Mouse (Mus musculus) erythroblast, embryonic 14.5 days (primary cell): ENCODE results near the gene Fam111a. TPM values are rescaled to one million over a fixed set of nuclear protein-coding genes. Genes with fewer than 3 reads are reported as not detected.

Experiments used
- H3K27me3 ChIP-seq: 2 replicates; pipeline ENCODE4 v1.6.1; 2012; ENCODE audit warnings: inconsistent platforms; ENCODE audit not compliant: control insufficient read depth
- H3K36me3 ChIP-seq: 2 replicates; pipeline ENCODE4 v1.6.1; 2012; ENCODE audit warnings: mild to moderate bottlenecking, inconsistent platforms; ENCODE audit not compliant: control insufficient read depth
- H3K4me1 ChIP-seq: 2 replicates; pipeline ENCODE4 v1.6.1; 2012; ENCODE audit warnings: inconsistent platforms; ENCODE audit not compliant: control insufficient read depth
- H3K4me3 ChIP-seq: replicated peaks from 2 replicates; pipeline ENCODE3; 2012; ENCODE audit warnings: moderate library complexity, mild to moderate bottlenecking, inconsistent platforms
- H3K9me3 ChIP-seq: 2 replicates; pipeline ENCODE4 v1.6.1; 2012; ENCODE audit warnings: low read length, inconsistent platforms, mixed read lengths; ENCODE audit not compliant: control insufficient read depth
- GATA1 ChIP-seq: IDR thresholded peaks from 2 replicates; pipeline ENCODE4 v1.6.1; 2012; ENCODE audit warnings: low read length, inconsistent platforms, mixed read lengths
- TAL1 ChIP-seq: IDR thresholded peaks from 3 replicates; pipeline ENCODE4 v1.6.1; 2012; ENCODE audit warnings: low read length, inconsistent platforms, mixed read lengths
- polyA plus RNA-seq: library from polyadenylated mRNA; stranded (reverse); fragments of >175 nt; gene quantifications from 2 replicates; pipeline ENCODE4 v1.2.3, GENCODE M21; 2012

Fam111a gene
- polyA plus RNA-seq, 1 experiment: 0.64 TPM

DNA sequence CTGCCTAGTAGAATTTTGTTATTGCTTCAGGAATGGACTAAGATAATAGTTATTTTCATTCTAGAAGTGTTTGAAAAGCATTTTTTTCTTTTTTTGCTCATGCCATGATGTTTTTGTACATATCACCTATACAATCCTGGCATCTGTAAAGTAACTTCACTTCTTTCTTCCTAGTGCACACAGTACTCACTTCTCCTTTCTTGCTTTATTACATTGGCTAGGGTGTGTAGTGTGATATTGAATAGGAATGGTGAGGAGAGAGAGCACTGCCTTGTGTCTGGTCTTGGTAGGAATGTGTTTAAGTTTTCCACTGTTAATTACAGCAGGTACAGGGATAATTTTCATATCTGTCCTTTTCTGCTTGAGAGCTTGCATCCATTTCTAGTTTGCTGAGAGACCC lies 30.9 kb upstream of the Fam111a start:
- Histone ChIP-seq H3K27me3 (0 out of 2 replicates have a peak, but pooled peaks cover 2% of the 10 kb centered on the region), H3K4me3 (no peak overlapping the region), H3K36me3 (no peaks in the 10 kb centered on the region), H3K9me3 (no peaks in the 10 kb centered on the region), H3K4me1 (peaks cover 2% of the 10 kb centered on the region; the same call in 1 of the 2 replicates)
- TF ChIP-seq GATA1 (no peak), TAL1 (no peak)

DNA sequence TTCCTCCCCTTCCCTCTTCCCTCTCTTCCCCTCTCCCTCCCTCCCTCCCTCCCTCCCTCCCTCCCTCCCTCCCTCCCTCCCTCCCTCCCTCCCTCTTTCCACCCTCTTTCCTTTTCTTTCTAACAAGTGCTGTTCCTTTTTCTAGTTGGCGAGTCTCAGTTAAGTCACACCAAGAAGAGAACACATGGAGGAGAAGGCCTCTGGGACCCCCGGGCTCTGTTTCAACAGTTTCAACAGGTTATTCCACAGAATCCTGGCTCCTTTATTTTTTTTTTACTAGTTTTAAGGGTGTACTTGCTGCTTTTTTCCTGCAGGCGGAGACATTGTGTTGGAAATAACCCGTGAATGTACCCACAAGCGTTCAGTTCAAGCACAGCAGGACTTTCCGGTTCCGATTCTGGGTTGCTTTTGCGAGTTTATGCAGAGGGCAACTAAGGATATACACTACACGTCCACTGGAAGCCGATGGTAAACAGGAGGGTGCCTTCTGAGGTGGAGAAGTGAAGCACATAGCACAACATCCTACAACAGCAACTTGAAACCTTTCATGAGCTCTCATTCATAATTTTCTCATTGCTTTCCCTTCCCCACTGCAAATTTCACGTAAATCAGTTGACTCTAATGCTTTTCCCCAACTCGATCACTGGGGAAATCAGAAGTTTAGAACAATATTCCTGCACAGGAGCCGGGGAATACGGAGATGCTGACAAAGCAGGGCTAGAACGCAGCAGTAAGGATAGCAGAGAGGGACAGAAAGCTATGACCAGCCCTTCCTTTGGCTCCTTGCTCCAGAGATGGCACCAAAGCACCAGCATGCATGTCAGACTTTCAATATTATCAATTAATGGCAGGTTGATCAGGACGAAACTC lies 27.6 kb upstream of the Fam111a start:
- 0 out of 2 replicates have a peak, but pooled peaks cover under 1% of the 10 kb centered on the region for H3K27me3 ChIP-seq
- H3K4me1 ChIP-seq: peaks cover 2% of the 10 kb centered on the region; the same call in 1 of the 2 replicates
- no peaks in the 10 kb centered on the region for H3K36me3 ChIP-seq
- peak overlapping the region; percentile 15 for H3K4me3 ChIP-seq
- no peaks in the 10 kb centered on the region for H3K9me3 ChIP-seq
- TF ChIP-seq TAL1 (no peak), GATA1 (no peak)

DNA sequence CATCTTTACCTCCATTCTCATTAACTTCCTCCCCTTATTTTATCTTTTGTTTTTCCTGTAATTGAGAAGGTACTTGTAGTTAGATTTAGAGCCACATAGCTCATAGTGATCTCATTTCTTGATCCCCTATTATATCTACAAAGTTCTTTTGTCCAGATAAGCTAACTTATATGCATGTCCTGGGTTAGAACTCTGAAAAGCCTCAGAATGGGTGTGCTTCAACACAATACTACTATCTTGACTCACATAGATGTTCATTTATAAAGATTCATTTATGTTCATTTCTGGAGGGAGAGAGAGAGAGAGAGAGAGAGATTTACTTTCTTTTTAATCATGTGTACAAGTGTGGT lies 27.0 kb upstream of the Fam111a start:
- Histone ChIP-seq H3K9me3 (no peaks in the 10 kb centered on the region), H3K4me1 (peaks cover 2% of the 10 kb centered on the region; the same call in 1 of the 2 replicates), H3K27me3 (no peaks in the 10 kb centered on the region), H3K4me3 (no peak overlapping the region), H3K36me3 (no peaks in the 10 kb centered on the region)
- TF ChIP-seq GATA1 (no peak), TAL1 (no peak)

DNA sequence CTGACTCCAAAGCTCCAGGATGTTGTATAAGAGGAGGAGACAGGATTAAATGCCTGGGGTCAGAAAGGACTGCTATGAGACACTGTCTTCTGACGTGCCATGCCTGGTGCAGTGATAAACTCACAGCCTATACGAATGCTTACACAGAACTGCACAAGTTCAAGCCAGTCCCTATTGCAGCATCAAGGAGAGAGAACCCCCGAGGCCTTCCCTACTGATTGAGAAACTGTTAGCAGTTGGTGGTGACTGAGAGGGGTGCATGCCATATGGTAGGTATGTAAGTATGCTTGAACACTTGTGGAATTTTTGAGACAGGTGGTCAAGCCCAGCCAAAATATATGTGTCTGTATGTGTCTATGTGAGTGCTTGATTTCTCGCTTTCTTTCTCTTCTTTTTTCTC lies 22.2 kb upstream of the Fam111a start:
- Histone ChIP-seq H3K27me3 (no peaks in the 10 kb centered on the region), H3K4me3 (no peak overlapping the region), H3K9me3 (no peaks in the 10 kb centered on the region), H3K36me3 (no peaks in the 10 kb centered on the region), H3K4me1 (no peaks in the 10 kb centered on the region)
- no peak for TF ChIP-seq TAL1
- TF ChIP-seq GATA1: no peak

DNA sequence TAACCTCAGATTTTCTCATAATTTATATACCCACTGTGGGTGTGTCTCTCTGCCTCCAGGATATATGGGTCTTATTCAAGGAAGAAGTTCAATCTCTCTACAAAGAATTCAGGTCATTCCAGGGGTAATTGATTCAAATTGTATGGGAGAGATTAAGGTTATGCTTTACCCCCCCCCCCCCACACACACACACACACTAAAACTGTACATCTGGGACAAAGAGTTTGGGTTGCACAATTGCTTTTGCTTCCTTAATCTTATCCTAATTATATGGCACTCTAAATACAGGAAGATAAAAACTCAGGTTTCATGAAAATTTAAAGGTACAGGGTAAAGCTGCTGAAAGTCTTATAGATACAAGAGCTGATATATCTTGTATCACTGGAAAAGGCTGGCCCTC lies 8.4 kb upstream of the Fam111a start:
- Histone ChIP-seq H3K9me3 (no peaks in the 10 kb centered on the region), H3K4me3 (no peak overlapping the region), H3K27me3 (no peaks in the 10 kb centered on the region), H3K4me1 (no peaks in the 10 kb centered on the region), H3K36me3 (no peaks in the 10 kb centered on the region)
- TF ChIP-seq GATA1 (no peak), TAL1 (no peak)

DNA sequence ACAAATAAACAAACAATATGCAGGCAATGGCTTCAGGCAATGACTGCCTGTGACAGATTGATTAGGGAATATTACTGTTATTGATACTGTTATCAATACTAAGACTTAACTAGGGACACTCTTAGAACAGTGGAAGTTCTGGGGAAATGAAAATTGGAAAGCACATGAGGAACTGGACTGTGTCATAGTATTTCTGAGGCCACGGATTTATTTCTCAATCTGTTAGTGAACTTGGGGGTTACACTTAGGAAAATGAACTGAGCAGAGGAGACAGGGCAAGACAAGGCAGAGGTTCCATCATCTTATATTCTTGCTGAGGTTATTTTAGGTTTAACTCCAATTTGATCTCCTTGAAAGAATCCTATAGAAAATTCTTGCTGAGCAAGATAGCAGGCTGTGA lies 5.6 kb upstream of the Fam111a start:
- H3K27me3 ChIP-seq: no peaks in the 10 kb centered on the region
- H3K4me3 ChIP-seq: no peak overlapping the region
- H3K4me1 ChIP-seq: no peaks in the 10 kb centered on the region
- TF ChIP-seq GATA1 (no peak), TAL1 (no peak)
- 0 out of 2 replicates have a peak, but pooled peaks cover 3% of the 10 kb centered on the region for H3K9me3 ChIP-seq
- no peaks in the 10 kb centered on the region for H3K36me3 ChIP-seq

DNA sequence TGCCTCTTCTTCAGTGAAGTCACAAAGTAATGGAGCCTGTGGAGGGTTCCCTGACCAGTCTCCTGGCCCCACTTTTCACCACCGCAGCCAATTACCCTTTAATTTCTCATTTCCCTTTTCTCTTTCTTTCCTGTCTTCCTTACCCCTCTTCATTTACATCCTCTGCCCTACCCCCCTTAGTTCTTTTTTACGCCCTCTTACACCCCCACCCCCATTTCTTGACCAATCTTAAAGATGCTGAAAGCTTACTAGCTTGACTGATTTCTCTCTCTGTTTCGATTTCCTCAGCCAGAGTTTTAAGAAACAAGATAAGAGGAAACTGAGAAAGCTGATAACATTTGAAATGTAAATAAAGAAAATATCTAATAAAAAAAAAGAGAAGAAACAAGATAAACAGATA lies 4.8 kb upstream of the Fam111a start:
- 0 out of 2 replicates have a peak, but pooled peaks cover 3% of the 10 kb centered on the region for H3K9me3 ChIP-seq

DNA sequence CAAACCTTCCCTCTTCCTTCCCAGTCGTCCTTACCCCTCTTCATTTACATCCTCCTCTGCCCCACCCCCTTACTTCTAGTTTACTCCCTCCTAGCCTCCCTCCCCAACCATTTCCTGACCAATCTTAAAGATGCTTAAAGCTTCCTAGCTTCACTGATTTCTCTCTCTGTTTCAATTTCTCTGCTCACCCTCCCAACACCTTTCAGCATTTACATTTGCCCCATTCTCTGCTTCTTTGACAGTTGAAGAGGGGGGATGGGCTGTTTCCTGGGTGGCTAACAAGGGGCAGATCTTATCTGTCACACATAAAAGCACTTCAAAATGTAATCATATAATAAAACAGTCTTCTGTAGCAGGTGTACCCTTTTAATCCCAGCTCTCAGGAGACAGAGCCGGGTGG lies 3.9 kb upstream of the Fam111a start:
- 0 out of 2 replicates have a peak, but pooled peaks cover 3% of the 10 kb centered on the region for H3K9me3 ChIP-seq
- H3K27me3 ChIP-seq: no peaks in the 10 kb centered on the region
- no peaks in the 10 kb centered on the region for H3K36me3 ChIP-seq
- no peak for TF ChIP-seq TAL1
- no peak for TF ChIP-seq GATA1
- H3K4me3 ChIP-seq: no peak overlapping the region
- no peaks in the 10 kb centered on the region for H3K4me1 ChIP-seq

More for the DNA sequence above, 4.8 kb upstream of the Fam111a start:
- no peaks in the 10 kb centered on the region for H3K4me1 ChIP-seq
- H3K27me3 ChIP-seq: no peaks in the 10 kb centered on the region
- TF ChIP-seq TAL1 (no peak), GATA1 (no peak)
- no peaks in the 10 kb centered on the region for H3K36me3 ChIP-seq
- H3K4me3 ChIP-seq: no peak overlapping the region

DNA sequence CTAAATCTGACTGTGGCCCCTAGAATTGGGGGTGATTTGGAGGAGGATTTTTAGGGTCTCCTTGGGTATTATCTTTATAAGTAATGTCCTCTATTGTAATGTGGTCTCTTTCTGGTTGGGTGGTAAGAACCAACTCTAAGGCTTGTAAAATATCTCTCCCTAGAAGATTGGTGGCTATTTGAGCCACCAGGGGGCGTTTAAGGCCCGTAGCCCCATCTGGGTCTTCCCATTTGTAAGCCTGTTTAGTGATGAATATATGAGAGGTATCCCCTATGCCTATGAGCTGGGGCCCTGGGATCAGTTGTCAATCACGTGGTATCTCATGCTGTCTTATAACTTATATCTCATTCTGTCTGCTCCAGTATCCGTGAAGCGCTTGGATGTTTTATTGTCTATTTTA lies 3.6 kb downstream of the Fam111a start:
- TF ChIP-seq GATA1: no peak
- TF ChIP-seq TAL1: no peak
- Histone ChIP-seq H3K4me1 (no peaks in the 10 kb centered on the region), H3K27me3 (no peaks in the 10 kb centered on the region), H3K9me3 (no peaks in the 10 kb centered on the region), H3K4me3 (no peak overlapping the region), H3K36me3 (no peaks in the 10 kb centered on the region)
